Mouse (Mus musculus) lung, adult 2 months (tissue): Measurements from ENCODE around the gene Sec24c.

ENCODE experiments used
- CTCF ChIP-seq: fragments of 200-500 bp; IDR thresholded peaks from 2 replicates; pipeline ENCODE4 v1.5.1; 2011; ENCODE audit warnings: mild to moderate bottlenecking, low read length, control low read depth; ENCODE audit not compliant: insufficient read depth
- POLR2A ChIP-seq: fragments of 200-500 bp; IDR thresholded peaks from 2 replicates; pipeline ENCODE4 v1.6.1; 2011; ENCODE audit warnings: low read depth, mild to moderate bottlenecking, control low read depth, low read length, borderline replicate concordance; ENCODE audit errors: extremely low read depth

- no peak for TF ChIP-seq POLR2A
- no peak for TF ChIP-seq CTCF
Measured at GRCm38 (mm10) chr14:20656361-20656760, 17.7 kb upstream of the Sec24c start, which contains the start of gene Myoz1.
